Mouse (Mus musculus) testis, adult 2 months (tissue): ENCODE data around the gene Mogs.
A peak's percentile ranks its signal among the peaks of the same experiment; 100 is the strongest.

Experiments used
- CTCF ChIP-seq: fragments of 200-500 bp; IDR thresholded peaks from 2 replicates; pipeline ENCODE4 v1.5.1; 2012; ENCODE audit warnings: low read depth, mild to moderate bottlenecking, inconsistent platforms, low read length, moderate library complexity; ENCODE audit not compliant: control insufficient read depth, insufficient read depth, insufficient replicate concordance
- POLR2A ChIP-seq: fragments of 200-500 bp; IDR thresholded peaks from 2 replicates; pipeline ENCODE4 v1.6.1; 2012; ENCODE audit warnings: low read depth, mild to moderate bottlenecking, inconsistent platforms, low read length, moderate library complexity; ENCODE audit not compliant: control insufficient read depth

- TF ChIP-seq POLR2A (peak; percentile 30; the same call in 1 of the 2 replicates), CTCF (no peak)
These were observed 3.1 kb downstream of the Mogs start for GRCm38 (mm10) chr6:83118369-83118768.
